Mouse (Mus musculus) liver, embryonic 14.5 days (tissue): ENCODE measurements around the gene Epop.

ENCODE experiments used
- CTCF ChIP-seq: IDR thresholded peaks from 2 replicates; pipeline ENCODE4 v1.5.1; 2016; ENCODE audit warnings: antibody characterized with exemption, low read depth, control low read depth
- EP300 ChIP-seq: IDR thresholded peaks from 2 replicates; pipeline ENCODE4 v1.6.1; 2016; ENCODE audit warnings: antibody characterized with exemption, low read depth

- TF ChIP-seq CTCF, result no peak
- TF ChIP-seq EP300, result no peak
Observed at GRCm38 (mm10) chr11:97626431-97626830, 3.1 kb downstream of the Epop start.
